Mouse (Mus musculus): ENCODE results near the gene D630045J12Rik. TPM values are rescaled to one million over a fixed set of nuclear protein-coding genes. Genes with fewer than 3 reads are reported as not detected.

The D630045J12Rik gene
- polyA plus RNA-seq, 1 experiment: 1.7 TPM

- Histone ChIP-seq H3K36me3 (ENCODE audit: control insufficient read depth, insufficient read depth) (no peaks in the 10 kb centered on the region), H3K4me3 (ENCODE audit: insufficient read depth, poor library complexity, severe bottlenecking) (no peak overlapping the region), H3K79me3 (ENCODE audit: low read depth) (no peaks in the 10 kb centered on the region), H3ac (ENCODE audit: control insufficient read depth, insufficient read length, low read depth) (no peak overlapping the region), H3K79me2 (ENCODE audit: control insufficient read depth, insufficient read depth) (no peaks in the 10 kb centered on the region), H3K27me3 (ENCODE audit: control insufficient read depth, insufficient read depth, insufficient read length) (no peaks in the 10 kb centered on the region)
- no peak for TF ChIP-seq CTCF (IDR thresholded peaks at IDR 0.05; ENCODE audit: control insufficient read depth, insufficient read depth, insufficient read length)
- TF ChIP-seq USF1 (IDR thresholded peaks at IDR 0.05; ENCODE audit: low read depth): no peak
Observed at GRCm38 (mm10) chr6:38140402-38140801, 113.4 kb downstream of the D630045J12Rik start.

- H3K36me3 ChIP-seq (ENCODE audit: control insufficient read depth, insufficient read depth): no peaks in the 10 kb centered on the region
- no peaks in the 10 kb centered on the region for H3K79me3 ChIP-seq (ENCODE audit: low read depth)
- no peak overlapping the region for H3K4me3 ChIP-seq (ENCODE audit: insufficient read depth, poor library complexity, severe bottlenecking)
- TF ChIP-seq FOSL1 (IDR thresholded peaks at IDR 0.05; ENCODE audit: insufficient read depth, low read length, poor library complexity, severe bottlenecking) (no peak), USF1 (IDR thresholded peaks at IDR 0.05; ENCODE audit: low read depth) (no peak), MAX (IDR thresholded peaks at IDR 0.05) (no peak), MYOD1 (IDR thresholded peaks at IDR 0.05; ENCODE audit: control insufficient read depth, insufficient read length, low read depth) (no peak), CTCF (IDR thresholded peaks at IDR 0.05; ENCODE audit: control insufficient read depth, insufficient read depth, insufficient read length) (no peak), MYOG (IDR thresholded peaks at IDR 0.05; ENCODE audit: control insufficient read depth, extremely low read depth, insufficient read length) (no peak), CEBPB (IDR thresholded peaks at IDR 0.05; ENCODE audit: low read depth) (no peak)
- no peaks in the 10 kb centered on the region for H3K27me3 ChIP-seq (ENCODE audit: control insufficient read depth, insufficient read depth, insufficient read length)
- no peak overlapping the region for H3ac ChIP-seq (ENCODE audit: control insufficient read depth, insufficient read length, low read depth)
- H3K79me2 ChIP-seq (ENCODE audit: control insufficient read depth, insufficient read depth): no peaks in the 10 kb centered on the region
Observed at GRCm38 (mm10) chr6:38139086-38139485, 114.7 kb downstream of the D630045J12Rik start.

GRCm38 (mm10) chr6:38134806-38135559, 118.8 kb downstream of the D630045J12Rik start:
- TF ChIP-seq FOSL1 (IDR thresholded peaks at IDR 0.05; ENCODE audit: insufficient read depth, low read length, poor library complexity, severe bottlenecking) (no peak), MAX (IDR thresholded peaks at IDR 0.05) (peak; percentile 46)
- no peaks in the 10 kb centered on the region for H3K79me3 ChIP-seq (ENCODE audit: low read depth)
- H3K36me3 ChIP-seq (ENCODE audit: control insufficient read depth, insufficient read depth): peaks cover 3% of the 10 kb centered on the region
- no peak overlapping the region for H3K4me3 ChIP-seq (ENCODE audit: insufficient read depth, poor library complexity, severe bottlenecking)
- H3K27me3 ChIP-seq (ENCODE audit: control insufficient read depth, insufficient read depth, insufficient read length): no peaks in the 10 kb centered on the region
- H3ac ChIP-seq (ENCODE audit: control insufficient read depth, insufficient read length, low read depth): no peak overlapping the region
- no peaks in the 10 kb centered on the region for H3K79me2 ChIP-seq (ENCODE audit: control insufficient read depth, insufficient read depth)

GRCm38 (mm10) chr6:38131801-38132231, 122.0 kb downstream of the D630045J12Rik start:
- H3K79me3 ChIP-seq (ENCODE audit: low read depth): no peaks in the 10 kb centered on the region
- TF ChIP-seq CTCF (IDR thresholded peaks at IDR 0.05; ENCODE audit: control insufficient read depth, insufficient read depth, insufficient read length) (no peak), MYOD1 (IDR thresholded peaks at IDR 0.05; ENCODE audit: control insufficient read depth, insufficient read length, low read depth) (no peak), CEBPB (IDR thresholded peaks at IDR 0.05; ENCODE audit: low read depth) (no peak), MAX (IDR thresholded peaks at IDR 0.05) (no peak), USF1 (IDR thresholded peaks at IDR 0.05; ENCODE audit: low read depth) (no peak), FOSL1 (IDR thresholded peaks at IDR 0.05; ENCODE audit: insufficient read depth, low read length, poor library complexity, severe bottlenecking) (no peak), MYOG (IDR thresholded peaks at IDR 0.05; ENCODE audit: control insufficient read depth, extremely low read depth, insufficient read length) (no peak)
- H3K27me3 ChIP-seq (ENCODE audit: control insufficient read depth, insufficient read depth, insufficient read length): no peaks in the 10 kb centered on the region
- no peak overlapping the region for H3K4me3 ChIP-seq (ENCODE audit: insufficient read depth, poor library complexity, severe bottlenecking)
- H3K36me3 ChIP-seq (ENCODE audit: control insufficient read depth, insufficient read depth): peaks cover 5% of the 10 kb centered on the region
- no peak overlapping the region for H3ac ChIP-seq (ENCODE audit: control insufficient read depth, insufficient read length, low read depth)
- no peaks in the 10 kb centered on the region for H3K79me2 ChIP-seq (ENCODE audit: control insufficient read depth, insufficient read depth)

GRCm38 (mm10) chr6:38129883-38130282, 123.9 kb downstream of the D630045J12Rik start:
- TF ChIP-seq USF1 (IDR thresholded peaks at IDR 0.05; ENCODE audit: low read depth) (no peak), CEBPB (IDR thresholded peaks at IDR 0.05; ENCODE audit: low read depth) (no peak), MAX (IDR thresholded peaks at IDR 0.05) (no peak), MYOG (IDR thresholded peaks at IDR 0.05; ENCODE audit: control insufficient read depth, extremely low read depth, insufficient read length) (no peak), CTCF (IDR thresholded peaks at IDR 0.05; ENCODE audit: control insufficient read depth, insufficient read depth, insufficient read length) (no peak), MYOD1 (IDR thresholded peaks at IDR 0.05; ENCODE audit: control insufficient read depth, insufficient read length, low read depth) (no peak), FOSL1 (IDR thresholded peaks at IDR 0.05; ENCODE audit: insufficient read depth, low read length, poor library complexity, severe bottlenecking) (no peak)

GRCm38 (mm10) chr6:38128115-38128514, 125.7 kb downstream of the D630045J12Rik start:
- Histone ChIP-seq H3K79me3 (ENCODE audit: low read depth) (no peaks in the 10 kb centered on the region), H3ac (ENCODE audit: control insufficient read depth, insufficient read length, low read depth) (no peak overlapping the region), H3K79me2 (ENCODE audit: control insufficient read depth, insufficient read depth) (no peaks in the 10 kb centered on the region), H3K36me3 (ENCODE audit: control insufficient read depth, insufficient read depth) (peaks cover 5% of the 10 kb centered on the region), H3K4me3 (ENCODE audit: insufficient read depth, poor library complexity, severe bottlenecking) (no peak overlapping the region), H3K27me3 (ENCODE audit: control insufficient read depth, insufficient read depth, insufficient read length) (no peaks in the 10 kb centered on the region)
- TF ChIP-seq USF1 (IDR thresholded peaks at IDR 0.05; ENCODE audit: low read depth) (no peak), MYOD1 (IDR thresholded peaks at IDR 0.05; ENCODE audit: control insufficient read depth, insufficient read length, low read depth) (no peak), CTCF (IDR thresholded peaks at IDR 0.05; ENCODE audit: control insufficient read depth, insufficient read depth, insufficient read length) (no peak), FOSL1 (IDR thresholded peaks at IDR 0.05; ENCODE audit: insufficient read depth, low read length, poor library complexity, severe bottlenecking) (no peak), MAX (IDR thresholded peaks at IDR 0.05) (no peak), MYOG (IDR thresholded peaks at IDR 0.05; ENCODE audit: control insufficient read depth, extremely low read depth, insufficient read length) (no peak), CEBPB (IDR thresholded peaks at IDR 0.05; ENCODE audit: low read depth) (no peak)

More at GRCm38 (mm10) chr6:38129883-38130282, 123.9 kb downstream of the D630045J12Rik start:
- H3ac ChIP-seq (ENCODE audit: control insufficient read depth, insufficient read length, low read depth): no peak overlapping the region
- no peaks in the 10 kb centered on the region for H3K79me3 ChIP-seq (ENCODE audit: low read depth)
- no peaks in the 10 kb centered on the region for H3K27me3 ChIP-seq (ENCODE audit: control insufficient read depth, insufficient read depth, insufficient read length)
- H3K36me3 ChIP-seq (ENCODE audit: control insufficient read depth, insufficient read depth): peaks cover 5% of the 10 kb centered on the region
- no peaks in the 10 kb centered on the region for H3K79me2 ChIP-seq (ENCODE audit: control insufficient read depth, insufficient read depth)
- no peak overlapping the region for H3K4me3 ChIP-seq (ENCODE audit: insufficient read depth, poor library complexity, severe bottlenecking)
